Mouse (Mus musculus): Measurements from ENCODE around the gene Itsn1.

- no peak for TF ChIP-seq CTCF (IDR thresholded peaks at IDR 0.05; ENCODE audit: insufficient read depth, low read length)
- TF ChIP-seq POLR2A (IDR thresholded peaks at IDR 0.05; ENCODE audit: borderline replicate concordance, extremely low read depth, low read depth, low read length) = no peak
Observed at GRCm38 (mm10) chr16:91862836-91863235, 133.8 kb downstream of the Itsn1 start.
